Comparison of ENCODE assay signal across 27 mouse cellular contexts in genomic region chr4:64171476-64171875, GRCm38 (mm10).
A peak's percentile ranks its signal among the peaks of the same experiment; 100 is the strongest.
DNase-seq lines count a peak whose midpoint lies in the region; ATAC-seq lines count a peak whose summit lies in the region.
"Had no signal": no experiment of that assay in that cellular context is flagged by ENCODE, and none has a peak within 500 bp of the region (broad histone marks: within the 10 kb centered on the region; RNA-seq: fewer than 3 reads in every experiment).

No protein-coding gene starts in this region.

- no peak overlapping the region for H3K9ac ChIP-seq in hindbrain, embryonic 14.5 days
- H3K9ac ChIP-seq in embryonic facial prominence, embryonic 13.5 days = no peak overlapping the region
- no peak overlapping the region for H3K9ac ChIP-seq in midbrain, embryonic 14.5 days (replicated peaks; ENCODE audit: low read length)
- H3K9ac ChIP-seq: forebrain, postnatal 0 days; hindbrain, embryonic 13.5 days had no signal

- WGBS in hindbrain, embryonic 10.5 days = 76% methylated on average over 3 of the region's 3 CpGs
- 83% methylated on average over 3 of the region's 3 CpGs for WGBS in hindbrain, embryonic 14.5 days
- WGBS in embryonic facial prominence, embryonic 13.5 days = 37% methylated on average over 3 of the region's 3 CpGs
- WGBS in midbrain, embryonic 14.5 days = 83% methylated on average over 3 of the region's 3 CpGs

- H3K27me3 ChIP-seq in hindbrain, embryonic 10.5 days (ENCODE audit: insufficient read depth, poor library complexity, severe bottlenecking) = no peaks in the 10 kb centered on the region
- H3K27me3 ChIP-seq in hindbrain, embryonic 14.5 days (ENCODE audit: control insufficient read depth, insufficient read depth, low read length) = no peaks in the 10 kb centered on the region
- H3K27me3 ChIP-seq in embryonic facial prominence, embryonic 13.5 days = no peaks in the 10 kb centered on the region
- H3K27me3 ChIP-seq in midbrain, embryonic 14.5 days (ENCODE audit: control insufficient read depth, insufficient read depth, low read length) = no peaks in the 10 kb centered on the region
- H3K27me3 ChIP-seq: CH12.LX; hindbrain, embryonic 13.5 days had no signal

- no peak overlapping the region for H3K4me2 ChIP-seq in hindbrain, embryonic 14.5 days (replicated peaks)
- H3K4me2 ChIP-seq in embryonic facial prominence, embryonic 13.5 days = no peak overlapping the region
- H3K4me2 ChIP-seq in midbrain, embryonic 14.5 days (ENCODE audit: low read length) = no peak overlapping the region
- H3K4me2 ChIP-seq: heart, embryonic 11.5 days; hindbrain, embryonic 13.5 days had no signal

- H3K4me1 ChIP-seq in hindbrain, embryonic 10.5 days (replicated peaks) = peaks cover 8% of the 10 kb centered on the region
- no peaks in the 10 kb centered on the region for H3K4me1 ChIP-seq in hindbrain, embryonic 14.5 days (replicated peaks; ENCODE audit: control insufficient read depth, insufficient read depth, low read length)
- peaks cover 4% of the 10 kb centered on the region; the same call in 1 of the 2 replicates for H3K4me1 ChIP-seq in embryonic facial prominence, embryonic 13.5 days
- no peaks in the 10 kb centered on the region for H3K4me1 ChIP-seq in midbrain, embryonic 14.5 days (ENCODE audit: control insufficient read depth, insufficient read depth, low read length)
- H3K4me1 ChIP-seq: hindbrain, embryonic 13.5 days had no signal

- no peak overlapping the region for H3K4me3 ChIP-seq in hindbrain, embryonic 10.5 days
- H3K4me3 ChIP-seq in hindbrain, embryonic 14.5 days (replicated peaks; ENCODE audit: low read length) = no peak overlapping the region
- H3K4me3 ChIP-seq in embryonic facial prominence, embryonic 13.5 days = no peak overlapping the region
- H3K4me3 ChIP-seq in midbrain, embryonic 14.5 days (replicated peaks; ENCODE audit: low read depth, low read length) = no peak overlapping the region
- H3K4me3 ChIP-seq: forebrain, embryonic 10.5 days; gastrocnemius, adult 2 months; hindbrain, embryonic 13.5 days had no signal

- no peaks in the 10 kb centered on the region for H3K36me3 ChIP-seq in hindbrain, embryonic 10.5 days
- H3K36me3 ChIP-seq in hindbrain, embryonic 14.5 days (replicated peaks; ENCODE audit: control insufficient read depth, insufficient read depth) = no peaks in the 10 kb centered on the region
- H3K36me3 ChIP-seq in embryonic facial prominence, embryonic 13.5 days = no peaks in the 10 kb centered on the region
- no peaks in the 10 kb centered on the region for H3K36me3 ChIP-seq in midbrain, embryonic 14.5 days (ENCODE audit: control insufficient read depth, insufficient read depth, low read length)
- H3K36me3 ChIP-seq: forebrain, embryonic 10.5 days; G1E; hindbrain, embryonic 13.5 days had no signal

- no peaks in the 10 kb centered on the region for H3K9me3 ChIP-seq in hindbrain, embryonic 10.5 days
- no peaks in the 10 kb centered on the region for H3K9me3 ChIP-seq in hindbrain, embryonic 14.5 days (ENCODE audit: control insufficient read depth, low read length)
- H3K9me3 ChIP-seq in embryonic facial prominence, embryonic 13.5 days = no peaks in the 10 kb centered on the region
- no peaks in the 10 kb centered on the region for H3K9me3 ChIP-seq in midbrain, embryonic 14.5 days (ENCODE audit: control insufficient read depth, low read length)
- H3K9me3 ChIP-seq: forebrain, embryonic 10.5 days; hindbrain, embryonic 13.5 days had no signal

- no peak for ATAC-seq in hindbrain, embryonic 14.5 days (ENCODE audit: low FRiP score)
- no peak for ATAC-seq in embryonic facial prominence, embryonic 13.5 days (ENCODE audit: insufficient number of reproducible peaks, insufficient read depth, low FRiP score, low TSS enrichment, low read depth)
- ATAC-seq in midbrain, embryonic 14.5 days (ENCODE audit: low FRiP score, low TSS enrichment) = no peak
- ATAC-seq: forebrain, embryonic 14.5 days; forebrain, postnatal 0 days; hindbrain, postnatal 0 days; inflammation-experienced regulatory T-cells, adult 6 months; intestine, embryonic 16.5 days had no signal

- H3K27ac ChIP-seq in hindbrain, embryonic 10.5 days = no peak overlapping the region
- H3K27ac ChIP-seq in hindbrain, embryonic 14.5 days = no peak overlapping the region
- peak overlapping the region; percentile 75 for H3K27ac ChIP-seq in embryonic facial prominence, embryonic 13.5 days
- H3K27ac ChIP-seq in midbrain, embryonic 14.5 days (replicated peaks; ENCODE audit: low read depth, low read length) = no peak overlapping the region
- H3K27ac ChIP-seq: forebrain, embryonic 10.5 days; gastrocnemius, adult 2 months; hindbrain, embryonic 13.5 days; hindbrain, postnatal 0 days had no signal

- DNase-seq in hindbrain, embryonic 10.5 days (ENCODE audit: low spot score) = peak; percentile 4
- no peak for DNase-seq in hindbrain, embryonic 14.5 days (ENCODE audit: low spot score)
- peak; percentile 33 for DNase-seq in embryo, embryonic 11 days
- DNase-seq in c-Kit-positive CD71-positive TER-119-positive erythroid progenitor cells, embryonic 14.5 days (ENCODE audit: low spot score) = no peak
- DNase-seq in midbrain, embryonic 14.5 days = no peak
- DNase-seq in layer of hippocampus, adult 11-12 months (ENCODE audit: low spot score) = no peak
- DNase-seq: adrenal gland, adult 8-10 months; adrenal gland, postnatal 25 days; B cell, adult 2 months; cerebellum, adult 18-20 months; cerebellum, adult 9-10 months; cerebellum, postnatal 14 days; forebrain, postnatal 0 days; gastrocnemius, adult 2 months; gastrocnemius, postnatal 14 days; heart, adult 11 months; kidney, adult 2 months had no signal

Comparison
In these comparisons a context has a peak if more than half of its experiments do, and no peak if none do; other contexts are left out.
1. DNase-seq: peak in hindbrain, embryonic 10.5 days (single experiment) and embryo, embryonic 11 days (single experiment); none in hindbrain, embryonic 14.5 days (single experiment), c-Kit-positive CD71-positive TER-119-positive erythroid progenitor cells, embryonic 14.5 days (single experiment), midbrain, embryonic 14.5 days (single experiment) and layer of hippocampus, adult 11-12 months (single experiment).